Mouse (Mus musculus): ENCODE results near the gene Fam151a.
"Not testable (repeated sequence)": the region's sequence is repeated elsewhere in the genome, so short reads cannot be mapped to it uniquely, and the experiment has no call there.

Fam151a gene

DNA sequence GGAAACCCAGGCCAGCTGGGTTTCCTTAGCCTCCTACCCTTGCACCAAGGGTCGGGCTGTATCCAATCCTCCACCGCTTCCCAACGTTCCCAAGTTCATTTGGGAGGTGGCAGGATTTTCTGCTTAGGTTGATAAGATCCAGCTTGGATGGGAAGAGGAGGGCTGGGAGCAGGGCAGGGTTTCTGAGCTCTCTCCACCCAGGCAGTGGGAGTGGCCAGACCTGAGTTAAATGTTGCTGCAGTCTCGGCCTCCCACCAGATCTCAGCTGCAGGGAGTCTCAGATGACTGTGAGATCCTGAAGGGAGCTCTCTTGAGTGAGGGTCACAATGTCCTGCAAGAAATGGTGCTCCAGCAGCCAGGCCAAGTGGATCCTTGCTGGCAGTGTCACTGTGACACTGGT lies at the start of gene Fam151a:
Gene Fam151a (plus strand): TSS at position 254 of the 400 bp plus-strand sequence.
- in situ Hi-C loops (cut with MboI, MseI), result no loop called here

DNA sequence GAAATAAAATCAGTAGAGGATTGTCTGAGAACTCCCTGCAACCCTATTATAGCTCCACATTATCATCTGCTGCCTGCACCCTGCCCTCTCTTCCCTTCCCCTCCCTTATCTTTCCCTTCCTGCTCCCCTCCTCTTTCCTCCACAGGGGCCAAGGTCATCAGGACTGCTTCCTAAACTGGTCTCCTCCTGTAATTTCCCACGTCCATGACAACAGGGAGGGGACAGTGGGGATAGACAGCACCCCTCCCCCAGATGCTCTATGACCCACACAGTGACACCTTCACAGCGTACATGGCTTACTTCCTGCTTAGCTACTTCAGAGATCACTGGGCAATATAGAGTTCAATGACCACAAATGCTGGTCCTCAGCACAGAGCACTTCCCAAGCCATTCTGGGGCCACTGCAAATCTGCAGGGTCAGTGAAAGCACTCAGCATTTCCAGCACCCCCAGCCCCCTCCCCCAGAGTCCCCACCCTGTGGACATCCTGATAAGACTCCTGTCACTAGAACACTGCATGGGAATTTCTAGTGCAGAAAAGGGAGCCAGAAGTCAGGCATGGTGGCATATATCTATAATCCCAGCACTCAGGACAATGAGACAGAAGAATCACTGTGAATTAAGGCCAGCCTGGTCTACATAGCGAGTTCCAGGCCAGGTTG lies 44.9 kb upstream of the Fam151a start:
- in situ Hi-C loops (cut with MboI, MseI), result no loop called here

DNA sequence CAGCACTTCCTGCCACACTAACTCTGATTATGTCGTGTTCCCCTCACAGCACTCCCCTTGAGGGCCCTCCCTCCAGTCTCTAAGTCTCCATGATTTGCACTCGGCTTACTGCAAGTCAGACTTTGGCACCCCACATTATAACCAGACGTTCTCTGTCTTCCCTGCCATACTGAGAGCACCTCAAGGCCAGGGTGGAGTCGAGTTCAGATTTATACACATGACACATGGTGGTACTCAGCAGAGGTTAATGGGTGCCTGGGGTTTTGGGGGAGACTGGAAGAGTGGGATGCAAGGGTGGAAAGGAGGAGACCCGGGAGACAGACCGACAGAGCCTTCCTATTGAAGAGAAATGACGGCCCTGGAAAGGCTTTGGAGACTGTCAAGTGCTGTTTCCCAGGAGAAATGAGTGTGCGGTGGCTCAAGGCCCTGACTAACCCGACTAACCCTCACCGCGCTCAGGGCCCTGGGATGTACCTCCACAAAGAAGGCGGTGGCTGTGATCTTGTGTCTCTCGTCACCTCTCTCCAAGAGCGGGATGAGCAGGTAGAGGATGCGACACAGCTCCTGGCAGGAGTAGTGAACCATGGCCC lies 39.8 kb upstream of the Fam151a start:
- in situ Hi-C loops (cut with MboI, MseI), result no loop called here

- in situ Hi-C loops (cut with MboI, MseI), result no loop called here
Measured at GRCm38 (mm10) chr4:106699989-106700388, 33.7 kb upstream of the Fam151a start.

DNA sequence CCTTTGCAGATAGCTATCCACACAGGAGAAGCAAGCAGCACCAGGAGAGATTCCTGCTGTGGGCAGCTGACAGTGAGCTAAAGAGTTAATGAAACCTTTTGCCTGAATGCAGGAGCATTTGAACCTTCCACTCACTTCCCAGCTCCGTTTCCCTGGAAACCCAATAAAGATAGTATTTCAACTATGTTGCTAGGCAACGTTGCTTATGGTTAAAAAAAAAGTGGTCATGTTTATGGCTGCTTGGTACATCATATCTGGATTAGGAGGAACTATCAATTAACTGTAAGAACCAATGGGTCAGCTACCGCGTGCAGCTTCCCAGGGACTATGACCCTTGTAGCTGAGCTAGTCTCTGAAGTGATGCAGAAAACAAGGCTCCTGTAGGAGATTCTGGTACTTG lies 32.9 kb upstream of the Fam151a start:
- in situ Hi-C loops (cut with MboI, MseI), result no loop called here

DNA sequence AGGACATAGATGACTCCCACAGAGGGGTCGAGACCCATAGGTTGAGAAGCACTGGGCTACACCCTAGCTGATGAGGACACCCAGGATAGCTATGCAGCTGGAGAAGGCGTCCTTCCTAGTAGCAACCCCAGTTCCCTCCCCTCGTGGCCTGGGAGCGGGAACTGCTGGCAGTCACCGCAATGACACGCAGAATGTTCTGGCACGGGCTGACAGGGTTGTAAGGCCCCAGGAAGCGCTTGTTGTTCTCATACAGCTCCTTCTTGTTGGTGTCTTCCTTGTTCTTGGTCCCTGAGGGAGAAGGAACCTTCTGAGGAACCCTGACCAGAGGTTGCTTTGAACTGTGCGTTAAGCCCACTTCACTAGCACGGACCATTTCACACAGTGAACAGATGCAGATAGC lies 29.7 kb upstream of the Fam151a start:
- in situ Hi-C loops (cut with MboI, MseI), result no loop called here

DNA sequence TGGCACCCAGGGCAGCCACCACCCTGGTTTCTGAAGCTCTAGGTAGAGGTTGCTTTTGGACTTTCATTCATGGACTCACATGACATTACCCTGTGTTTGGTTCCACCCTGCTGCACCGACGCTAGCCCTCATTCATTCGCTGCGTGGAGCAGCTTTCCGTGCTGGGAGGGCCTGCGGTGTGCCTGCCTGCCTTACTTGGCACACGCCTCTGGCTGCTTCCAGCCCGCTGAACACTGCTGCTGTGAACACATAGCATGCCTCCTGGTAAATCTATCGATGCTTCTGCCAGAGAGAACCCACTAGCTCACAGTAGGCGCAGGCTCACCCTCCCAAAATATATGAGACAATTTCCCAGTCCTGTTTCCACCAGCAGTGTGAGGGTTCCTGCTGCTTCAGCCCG lies 29.3 kb upstream of the Fam151a start:
- in situ Hi-C loops (cut with MboI, MseI), result no loop called here

DNA sequence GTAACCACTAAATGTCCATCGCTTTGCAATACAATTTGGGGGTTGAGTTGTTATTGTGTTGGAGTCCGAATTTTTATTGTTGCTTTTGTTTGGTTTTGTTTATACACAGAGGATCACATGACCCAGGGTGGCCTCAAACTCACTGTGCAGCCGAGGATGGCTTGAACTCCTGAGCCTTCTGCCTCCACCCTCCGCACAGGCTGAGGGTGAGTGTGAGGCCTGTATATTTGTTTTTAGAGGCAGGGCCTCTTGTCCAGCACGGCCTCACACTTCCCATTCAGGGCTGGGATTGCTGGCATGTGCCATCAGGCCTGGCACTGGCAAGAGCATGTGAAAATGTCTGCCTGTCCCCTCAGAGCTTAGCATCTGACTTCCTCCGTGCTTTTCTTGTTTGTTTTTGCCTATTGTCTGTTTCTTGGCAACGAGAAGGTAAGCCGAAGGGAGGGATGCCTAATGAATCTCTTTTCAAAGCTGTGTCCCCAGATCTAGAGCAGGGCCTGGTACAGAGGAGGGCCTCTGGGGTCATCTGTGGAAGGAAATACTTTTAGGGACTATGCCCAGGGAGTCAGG lies 28.5 kb upstream of the Fam151a start:
- in situ Hi-C loops (cut with MboI, MseI), result loop anchor here (5.0 kb wide), 1 partner anchor 73 kb away; no protein-coding TSS in a partner anchor

- in situ Hi-C loops (cut with MboI, MseI), result loop anchor here (5.0 kb wide), 1 partner anchor 76 kb away; no protein-coding TSS in a partner anchor
Measured at GRCm38 (mm10) chr4:106707957-106708356, 25.7 kb upstream of the Fam151a start.

DNA sequence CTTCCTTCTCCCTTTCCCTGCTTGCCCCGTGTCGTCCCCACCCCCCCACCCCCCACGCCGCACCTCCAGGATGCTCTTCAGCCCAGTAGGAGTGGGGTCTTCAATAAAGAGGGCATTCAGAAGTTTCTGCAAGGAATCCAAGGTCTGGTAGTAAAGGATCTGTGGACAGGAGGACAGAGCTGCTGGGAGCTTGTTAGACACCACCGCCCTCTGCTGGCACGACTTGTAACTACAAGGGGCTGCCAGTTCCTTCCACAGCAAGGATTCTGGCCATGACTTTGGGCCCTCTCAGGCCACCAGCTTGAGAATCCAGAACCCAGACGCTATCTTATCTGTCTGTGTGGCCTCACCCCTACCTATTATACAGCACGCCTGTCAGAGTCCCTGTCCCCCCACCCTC lies 25.3 kb upstream of the Fam151a start:
- in situ Hi-C loops (cut with MboI, MseI), result loop anchor here (5.0 kb wide), 1 partner anchor 76 kb away; no protein-coding TSS in a partner anchor

DNA sequence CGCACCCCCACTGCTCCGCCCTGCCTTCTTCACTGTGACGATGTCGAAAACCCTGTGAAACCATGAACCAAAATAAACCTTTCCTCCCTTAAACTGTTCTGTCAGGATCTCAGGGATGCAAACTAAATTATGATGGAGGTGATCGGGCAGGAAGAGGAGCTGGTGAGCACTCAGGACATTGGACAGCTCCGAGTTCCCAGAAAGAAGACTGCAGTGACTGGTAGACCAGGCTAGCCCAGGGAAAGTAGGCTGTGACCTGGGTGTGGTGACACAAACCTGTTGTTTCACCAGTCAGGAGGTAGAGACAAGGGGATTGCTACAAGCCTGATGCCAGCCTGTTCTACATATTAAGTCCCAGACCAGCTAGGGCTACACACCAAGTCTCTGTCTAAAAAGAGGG lies 20.1 kb upstream of the Fam151a start:
- in situ Hi-C loops (cut with MboI, MseI), result no loop called here

- in situ Hi-C loops (cut with MboI, MseI), result no loop called here
Measured at GRCm38 (mm10) chr4:106720631-106721030, 13.1 kb upstream of the Fam151a start.

DNA sequence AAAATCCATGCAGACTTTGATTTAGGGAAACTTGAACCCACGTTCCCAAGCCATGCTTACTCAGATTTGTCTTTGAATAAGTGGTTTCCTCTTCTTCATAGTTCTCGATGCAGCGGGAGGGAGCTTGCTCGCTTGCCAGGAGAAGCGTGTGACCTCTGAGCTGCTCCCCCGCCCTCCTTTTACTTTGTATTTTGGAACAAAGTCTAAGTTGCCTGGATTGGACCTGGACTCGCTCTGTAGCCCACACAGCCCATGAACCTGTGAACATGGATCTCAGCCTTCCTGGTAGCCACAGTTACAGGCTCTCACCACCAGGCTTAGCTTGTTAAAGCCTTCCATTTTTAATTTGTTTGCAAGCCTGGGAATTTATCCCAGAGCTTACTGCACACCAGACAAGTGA lies 2.9 kb upstream of the Fam151a start, which contains the start of gene Mroh7:
Gene Mroh7 (minus strand): TSS at position 112 of the 400 bp plus-strand sequence.
- in situ Hi-C loops (cut with MboI, MseI), result no loop called here

GRCm38 (mm10) chr4:106736884-106737283 lies 3.2 kb downstream of the Fam151a start:
- in situ Hi-C loops (cut with MboI, MseI), result not testable (repeated sequence)

DNA sequence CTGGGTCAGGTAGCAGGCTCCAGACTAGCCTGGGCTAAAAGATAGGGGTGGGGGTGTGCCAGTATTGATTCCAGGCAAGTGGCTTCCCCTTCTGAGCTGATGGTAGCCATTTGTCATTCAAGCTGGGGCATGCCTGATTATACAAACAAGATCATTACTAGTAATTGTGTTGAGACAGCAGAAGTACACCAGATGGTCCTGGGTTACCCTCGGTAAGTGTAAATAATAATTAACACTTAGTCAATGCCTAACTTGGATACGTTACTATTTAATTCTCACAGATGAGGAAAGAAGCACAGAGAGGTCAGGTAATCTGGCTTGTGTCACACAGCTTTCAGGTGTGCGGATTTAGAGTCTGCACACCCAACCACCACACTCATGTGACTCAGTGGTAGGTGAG lies 4.2 kb downstream of the Fam151a start:
- in situ Hi-C loops (cut with MboI, MseI), result no loop called here

DNA sequence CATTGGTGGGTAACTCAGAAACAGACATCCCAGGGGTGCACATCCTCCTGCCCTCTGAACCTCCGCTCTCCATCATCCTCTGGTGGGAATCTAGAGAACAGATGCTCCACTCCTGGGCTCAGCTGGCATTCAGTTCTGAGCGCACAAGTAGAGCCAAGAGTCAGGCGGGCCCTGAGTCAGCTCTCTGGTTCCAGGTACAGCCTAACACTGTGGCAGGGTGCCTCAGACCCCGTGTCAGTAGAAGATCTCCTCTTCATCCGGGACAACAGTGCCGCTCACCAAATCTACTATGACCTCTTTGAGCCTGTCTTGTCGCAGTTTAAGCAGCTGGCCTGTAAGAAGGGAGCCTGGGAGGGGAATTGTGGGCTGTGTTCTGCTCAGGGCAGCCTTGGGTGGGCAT lies 12.2 kb downstream of the Fam151a start:
- in situ Hi-C loops (cut with MboI, MseI), result no loop called here

DNA sequence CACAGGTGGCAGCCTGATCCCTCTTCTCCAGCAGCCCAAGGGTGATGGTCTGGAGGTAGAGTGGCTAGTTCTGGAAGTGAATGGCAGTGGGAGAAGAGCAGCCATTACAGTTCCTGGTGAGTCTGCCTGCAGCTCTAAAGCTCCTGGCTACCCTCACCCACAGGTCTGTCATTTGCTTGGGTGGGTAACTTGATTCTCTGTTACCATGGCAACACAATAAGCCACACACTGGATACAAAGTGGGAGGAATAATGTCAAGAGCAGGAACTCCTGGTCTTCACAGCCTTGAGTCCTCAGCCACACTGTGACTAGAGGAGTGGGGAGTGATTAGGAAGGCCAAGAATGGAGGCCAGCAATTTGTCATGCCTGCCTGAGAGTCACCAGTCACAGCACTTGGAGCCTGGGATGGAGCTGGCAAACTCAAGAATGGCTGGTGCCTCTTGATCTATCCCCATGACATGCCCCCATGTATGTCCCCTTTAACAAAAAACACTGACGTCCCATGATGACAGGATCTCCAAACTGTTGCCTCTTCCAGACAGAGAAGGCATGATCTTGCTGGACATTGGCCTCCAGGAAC lies 13.4 kb downstream of the Fam151a start:
- in situ Hi-C loops (cut with MboI, MseI), result no loop called here

- in situ Hi-C loops (cut with MboI, MseI), result no loop called here
Measured at GRCm38 (mm10) chr4:106749699-106750098, 16.0 kb downstream of the Fam151a start.

- in situ Hi-C loops (cut with MboI, MseI), result no loop called here
Measured at GRCm38 (mm10) chr4:106751726-106752125, 18.0 kb downstream of the Fam151a start.

DNA sequence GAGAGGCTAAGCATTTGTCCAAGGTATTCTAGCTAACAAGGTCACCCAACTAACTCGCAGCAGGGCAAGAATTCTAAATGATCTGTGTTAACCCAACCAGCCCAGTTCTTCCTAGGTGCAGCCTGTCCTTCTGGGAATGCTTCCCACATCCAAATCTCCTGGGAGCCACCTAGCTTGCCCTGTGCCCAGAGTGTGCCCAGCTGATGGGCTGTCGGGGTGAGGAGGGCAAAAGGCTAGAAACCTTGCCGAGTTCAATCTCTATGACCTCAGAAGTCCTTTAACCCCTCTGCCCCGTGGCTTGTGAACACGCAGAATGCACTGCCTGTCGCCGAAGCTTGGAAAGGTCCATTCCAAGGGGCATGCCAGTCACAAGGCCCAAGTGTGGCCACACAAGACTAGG lies 30.5 kb downstream of the Fam151a start:
- in situ Hi-C loops (cut with MboI, MseI), result no loop called here

GRCm38 (mm10) chr4:106769306-106769705 lies 35.6 kb downstream of the Fam151a start:
- in situ Hi-C loops (cut with MboI, MseI), result no loop called here

DNA sequence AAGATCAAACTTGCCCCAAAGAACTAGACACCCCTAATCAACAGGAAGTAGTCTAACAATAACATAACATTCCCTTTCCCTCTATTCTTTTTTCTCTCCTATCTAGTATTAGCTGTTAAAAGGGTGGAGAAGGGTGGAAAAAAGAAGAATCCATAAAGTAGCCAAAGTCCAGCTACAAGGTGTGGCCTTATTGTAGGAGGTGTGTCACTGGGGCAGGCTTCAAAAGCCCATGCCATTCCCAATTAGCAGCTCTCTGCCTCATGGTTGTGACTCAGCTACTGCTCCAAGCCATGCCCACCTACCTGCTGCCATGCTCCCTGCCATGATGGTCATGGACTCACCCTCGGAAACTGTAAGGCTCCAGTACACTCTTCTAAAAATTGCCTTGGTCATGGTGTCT lies 38.9 kb downstream of the Fam151a start:
- in situ Hi-C loops (cut with MboI, MseI), result no loop called here

GRCm38 (mm10) chr4:106775767-106776166 lies 42.1 kb downstream of the Fam151a start:
- in situ Hi-C loops (cut with MboI, MseI), result not testable (repeated sequence)

Measured in T-helper 17 cell (primary cell).